Mouse (Mus musculus) lung, embryonic 14.5 days (tissue): ENCODE results near the gene Rhd. TPM values are rescaled to one million over a fixed set of nuclear protein-coding genes. Genes with fewer than 3 reads are reported as not detected.
A peak's percentile ranks its signal among the peaks of the same experiment; 100 is the strongest.

Source experiments
- ATAC-seq: fragments of 200-750 bp; cut with Nextera tagmentation; 2 replicates; pipeline ENCODE4 v1.8.0; 2017; ENCODE audit warnings: mild to moderate bottlenecking, moderate TSS enrichment, moderate library complexity; ENCODE audit not compliant: insufficient read depth
- DNase-seq: peaks from one replicate; pipeline ENCODE4 v3.0.0-alpha.2; 2015
- H3K27ac ChIP-seq: fragments of 300-500 bp; sonication (generic); 2 replicates; pipeline ENCODE4 v1.5.1; 2014; ENCODE audit warnings: low read depth, mild to moderate bottlenecking, moderate library complexity
- H3K27me3 ChIP-seq: fragments of 300-500 bp; sonication (generic); 2 replicates; pipeline ENCODE4 v1.6.1; 2014; ENCODE audit warnings: low read length, control low read depth; ENCODE audit not compliant: insufficient read depth
- H3K36me3 ChIP-seq: fragments of 300-500 bp; sonication (generic); 2 replicates; pipeline ENCODE4 v1.6.1; 2014; ENCODE audit warnings: control low read depth; ENCODE audit not compliant: insufficient read depth
- H3K4me1 ChIP-seq: fragments of 300-500 bp; sonication (generic); 2 replicates; pipeline ENCODE4 v1.6.1; 2014; ENCODE audit warnings: antibody characterized with exemption, control low read depth; ENCODE audit not compliant: insufficient read depth
- H3K4me2 ChIP-seq: fragments of 300-500 bp; sonication (generic); 2 replicates; pipeline ENCODE4 v1.6.1; 2014; ENCODE audit warnings: mild to moderate bottlenecking
- H3K4me3 ChIP-seq: fragments of 300-500 bp; sonication (generic); 2 replicates; pipeline ENCODE4 v1.5.1; 2014; ENCODE audit warnings: low read depth, low read length
- H3K9ac ChIP-seq: fragments of 300-500 bp; sonication (generic); 2 replicates; pipeline ENCODE4 v1.6.1; 2014
- H3K9me3 ChIP-seq: fragments of 300-500 bp; sonication (generic); 2 replicates; pipeline ENCODE4 v1.6.1; 2016; ENCODE audit warnings: low read depth, low read length, control low read depth
- CTCF ChIP-seq: IDR thresholded peaks from 2 replicates; pipeline ENCODE4 v1.5.1; 2016; ENCODE audit warnings: antibody characterized with exemption, low read depth
- WGBS: fragments of 180-500 bp; shearing (Covaris S2); extraction: QIAGEN DNeasy Blood & Tissue Kit; methylation state at CpG from one replicate; pipeline ENCODE4 v1.1.7; 2014; 5-methylcytosine and 5-hydroxymethylcytosine counted together
- polyA plus RNA-seq: library from polyadenylated mRNA; unstranded; fragments of >200 nt; fragmentation: Nextera tagmentation; extraction: Ambion mirVana; gene quantifications from 2 replicates; pipeline ENCODE4 v1.2.1, GENCODE M21; 2014

Rhd gene
- polyA plus RNA-seq, 1 experiment from 2014 or later = 1.7 TPM

DNA sequence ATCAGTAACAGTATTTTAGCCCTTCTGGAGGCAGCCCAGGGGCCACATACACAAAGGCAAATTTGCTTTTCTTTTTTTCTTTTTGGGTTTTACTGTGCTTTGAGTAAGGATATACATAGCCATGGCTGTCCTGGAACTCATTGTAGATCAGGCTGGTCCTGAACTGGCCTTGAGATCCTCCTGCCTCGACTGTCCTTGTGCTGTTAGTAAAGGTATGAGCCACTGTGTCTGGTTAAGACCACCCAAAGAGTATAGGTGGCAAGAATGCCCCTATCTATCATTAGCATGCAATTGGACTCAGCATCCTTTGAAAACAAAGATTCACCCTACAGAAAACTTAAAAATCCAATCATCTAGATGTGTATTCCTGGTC is 64.1 kb downstream of the Rhd start:
- Histone ChIP-seq H3K4me1 (peaks cover 10% of the 10 kb centered on the region), H3K4me2 (no peak overlapping the region), H3K27ac (no peak overlapping the region), H3K9ac (no peak overlapping the region), H3K4me3 (no peak overlapping the region), H3K9me3 (no peaks in the 10 kb centered on the region), H3K27me3 (no peaks in the 10 kb centered on the region), H3K36me3 (peaks cover 53% of the 10 kb centered on the region)
- no peak for TF ChIP-seq CTCF
- ATAC-seq = no peak
- 73% methylated on average over 1 of the region's 1 CpGs for WGBS
- no peak for DNase-seq

DNA sequence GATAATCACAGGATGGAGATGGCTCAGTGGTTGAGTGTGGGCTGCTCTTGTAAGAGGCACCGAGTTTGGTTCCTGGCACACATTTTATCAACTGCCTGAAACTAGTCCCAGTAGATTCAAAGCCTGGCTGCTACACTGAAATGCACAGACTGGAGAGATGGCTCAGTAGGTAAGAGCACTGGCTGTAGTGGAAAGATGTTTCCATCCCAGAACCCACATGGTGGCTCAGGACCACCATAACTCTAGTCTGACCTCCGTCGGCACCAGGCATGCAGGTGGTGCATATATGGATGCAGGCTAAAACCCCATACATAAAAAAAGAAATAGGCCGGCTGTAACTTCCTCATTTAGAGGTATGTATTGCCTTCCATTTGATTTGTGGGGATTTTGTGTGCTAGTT is 65.2 kb downstream of the Rhd start:
- Histone ChIP-seq H3K4me2 (no peak overlapping the region), H3K27me3 (no peaks in the 10 kb centered on the region), H3K4me3 (no peak overlapping the region), H3K27ac (no peak overlapping the region), H3K36me3 (peaks cover 61% of the 10 kb centered on the region), H3K4me1 (peaks cover 10% of the 10 kb centered on the region), H3K9me3 (no peaks in the 10 kb centered on the region), H3K9ac (no peak overlapping the region)
- TF ChIP-seq CTCF = no peak
- 79% methylated on average over 4 of the region's 4 CpGs for WGBS
- ATAC-seq (no peak), DNase-seq (no peak)

DNA sequence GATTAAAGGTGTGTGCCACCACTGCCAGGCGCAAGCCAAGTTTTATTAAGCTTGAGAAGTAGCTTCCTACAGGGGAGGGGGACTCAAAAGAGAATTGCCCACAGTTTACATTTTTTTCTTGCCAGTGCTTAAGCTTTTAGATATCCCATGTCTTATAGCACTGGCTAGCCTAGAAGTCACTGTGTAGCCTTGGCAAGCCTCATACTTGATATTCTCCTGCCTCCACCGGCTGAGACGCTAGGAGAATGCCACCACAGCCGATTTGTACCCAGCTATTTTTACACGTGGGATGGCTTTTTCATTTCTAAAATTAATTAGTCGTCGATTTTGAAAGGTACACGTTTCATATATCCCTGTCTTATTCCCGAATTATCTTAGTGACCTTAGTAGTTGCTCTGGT is 65.9 kb downstream of the Rhd start:
- no peaks in the 10 kb centered on the region for H3K27me3 ChIP-seq
- no peaks in the 10 kb centered on the region for H3K9me3 ChIP-seq
- peak overlapping the region; percentile 88 for H3K4me2 ChIP-seq
- DNase-seq = no peak
- H3K36me3 ChIP-seq = peaks cover 63% of the 10 kb centered on the region
- H3K4me3 ChIP-seq = peak overlapping the region; percentile 97
- 27% methylated on average over 9 of the region's 9 CpGs for WGBS
- no peak overlapping the region for H3K9ac ChIP-seq
- ATAC-seq = peak; percentile 21; the same call in 1 of the 2 replicates
- peaks cover 8% of the 10 kb centered on the region for H3K4me1 ChIP-seq
- H3K27ac ChIP-seq = no peak overlapping the region
- no peak for TF ChIP-seq CTCF

DNA sequence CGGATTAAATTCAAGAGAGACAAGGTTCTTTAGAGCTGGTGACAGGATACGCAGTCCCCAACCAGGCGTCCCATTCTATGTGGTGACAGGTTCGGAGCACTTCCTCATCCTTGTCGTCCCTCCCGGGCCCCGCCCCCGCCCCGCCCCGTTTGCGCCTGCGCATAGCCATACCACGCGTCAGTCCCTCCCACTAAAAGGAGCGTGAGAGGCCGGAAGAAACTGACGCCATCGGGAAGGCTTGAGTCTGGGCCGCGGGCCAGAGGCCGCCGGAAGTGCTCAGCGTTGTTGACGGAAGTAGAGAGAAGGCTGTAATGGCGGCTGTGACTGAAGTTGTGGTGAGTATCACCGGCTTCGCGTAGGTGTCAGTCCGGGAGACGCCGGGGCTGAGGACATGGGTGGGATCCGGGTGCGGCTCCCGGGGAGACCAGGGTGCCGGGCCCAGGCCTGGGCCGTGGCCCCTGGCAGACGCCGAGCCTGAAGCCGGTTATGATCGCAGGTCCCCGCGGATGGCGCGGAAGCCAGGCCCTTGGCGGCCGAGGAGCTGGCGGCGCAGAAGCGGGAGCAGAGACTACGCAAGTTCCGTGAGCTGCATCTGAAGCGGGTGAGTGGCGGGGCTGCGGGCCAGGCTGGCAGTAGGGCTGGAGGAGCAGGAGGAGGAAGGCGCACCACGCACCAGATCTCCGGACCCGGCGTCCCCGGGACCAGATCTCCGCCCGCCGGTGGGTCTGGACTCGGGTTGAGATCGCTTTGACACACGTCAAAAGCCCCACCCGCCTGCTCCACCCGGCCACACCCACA is 66.5 kb downstream of the Rhd start, which contains the start of gene Syf2:
Syf2 (plus strand) TSS at position 215 of the 798 bp plus-strand sequence.
- peaks cover 62% of the 10 kb centered on the region for H3K36me3 ChIP-seq
- WGBS = under 1% methylated on average over 68 of the region's 68 CpGs
- peak within 1 kb of the TSS; percentile 67 for H3K27ac ChIP-seq
- H3K9me3 ChIP-seq = no peaks in the 10 kb centered on the region
- H3K4me1 ChIP-seq = 0 out of 2 replicates have a peak, but pooled peaks cover 3% of the 10 kb centered on the region
- no peak for TF ChIP-seq CTCF
- peak within 1 kb of the TSS; percentile 66 for H3K9ac ChIP-seq
- H3K4me3 ChIP-seq = peak within 1 kb of the TSS; percentile 97
- ATAC-seq (peak; percentile 96), DNase-seq (peak; percentile 99)
- H3K27me3 ChIP-seq = no peaks in the 10 kb centered on the region
- peak within 1 kb of the TSS; percentile 88 for H3K4me2 ChIP-seq

DNA sequence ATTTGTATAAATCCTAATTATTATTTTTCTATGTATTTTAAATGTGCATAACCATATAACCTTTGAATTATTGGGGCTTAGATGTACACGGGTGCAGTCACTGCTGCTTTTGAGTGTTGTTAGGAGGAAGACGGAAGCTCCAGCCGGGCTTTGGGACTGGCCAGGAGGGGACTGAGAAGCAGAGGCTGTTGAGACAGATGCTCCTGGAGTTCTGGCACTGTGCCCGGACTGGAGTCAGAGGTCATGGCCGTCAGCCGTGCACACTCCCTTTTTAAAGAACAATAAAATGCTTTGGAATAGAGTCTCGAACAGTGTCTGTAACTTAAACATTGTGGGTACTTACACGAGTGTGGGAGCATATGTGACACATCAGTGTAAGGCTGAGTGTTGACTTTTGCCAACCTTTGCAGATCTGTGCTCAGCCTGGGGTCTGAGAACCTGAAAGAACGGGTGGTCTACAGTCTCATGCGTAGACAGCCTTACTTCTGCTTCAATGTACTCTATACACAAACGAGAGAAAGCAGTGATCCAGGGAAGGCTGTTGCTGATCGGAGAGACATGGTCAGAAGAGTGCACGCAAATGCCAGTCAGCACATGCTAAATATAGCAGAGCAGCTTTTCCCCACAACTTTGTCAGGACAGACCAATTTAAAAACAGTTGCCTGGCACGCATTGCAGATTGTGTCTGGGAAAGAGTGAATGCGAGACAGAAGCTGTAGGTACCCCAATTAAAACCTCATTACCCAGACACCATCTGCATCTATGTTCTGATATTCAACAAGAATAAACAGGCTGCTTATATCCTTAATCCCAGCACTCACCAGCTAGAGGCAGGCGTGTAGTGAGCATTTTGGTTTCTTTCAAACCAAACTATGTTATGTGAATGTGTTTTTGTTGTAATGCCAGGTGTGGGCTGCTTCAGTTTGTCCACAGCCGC is 73.2 kb downstream of the Rhd start:
- DNase-seq = peak; percentile 83
- no peak overlapping the region for H3K4me2 ChIP-seq
- no peaks in the 10 kb centered on the region for H3K4me1 ChIP-seq
- H3K27ac ChIP-seq = peak overlapping the region; percentile 19; the same call in 1 of the 2 replicates
- peak; percentile 50; the same call in 1 of the 2 replicates for ATAC-seq
- H3K4me3 ChIP-seq = no peak overlapping the region
- no peak overlapping the region for H3K9ac ChIP-seq
- WGBS = 43% methylated on average over 17 of the region's 17 CpGs
- no peaks in the 10 kb centered on the region for H3K9me3 ChIP-seq
- 0 out of 2 replicates have a peak, but pooled peaks cover 2% of the 10 kb centered on the region for H3K27me3 ChIP-seq
- TF ChIP-seq CTCF = no peak
- H3K36me3 ChIP-seq = peaks cover 48% of the 10 kb centered on the region

DNA sequence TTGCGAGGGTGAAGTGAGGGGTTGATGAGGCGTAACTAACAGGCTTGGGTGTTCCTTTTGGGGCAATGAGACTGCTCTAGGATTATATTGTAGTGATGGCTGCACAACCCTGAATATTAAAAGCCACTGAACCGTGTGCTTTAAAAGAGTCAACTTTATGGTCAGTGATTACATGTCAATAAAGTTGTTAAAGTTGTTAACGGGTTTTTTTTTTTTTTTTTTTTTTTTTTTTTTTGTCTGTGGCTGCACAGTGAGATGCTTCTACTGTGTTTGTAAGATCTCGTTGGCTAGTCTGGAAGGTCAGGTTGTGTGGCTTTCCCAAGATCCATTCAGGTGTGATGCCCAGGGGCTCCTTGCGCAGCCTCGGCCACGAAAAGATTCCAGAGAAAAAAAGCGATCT is 75.6 kb downstream of the Rhd start:
- DNase-seq (no peak), ATAC-seq (no peak)
- peak overlapping the region; percentile 43 for H3K4me2 ChIP-seq
- 58% methylated on average over 9 of the region's 9 CpGs for WGBS
- no peak overlapping the region for H3K4me3 ChIP-seq
- peaks cover 25% of the 10 kb centered on the region for H3K36me3 ChIP-seq
- H3K27ac ChIP-seq = no peak overlapping the region
- no peak for TF ChIP-seq CTCF
- H3K9ac ChIP-seq = no peak overlapping the region
- no peaks in the 10 kb centered on the region for H3K9me3 ChIP-seq
- no peaks in the 10 kb centered on the region for H3K4me1 ChIP-seq
- H3K27me3 ChIP-seq = peaks cover 16% of the 10 kb centered on the region; the same call in 1 of the 2 replicates
